ENCODE assay signal across 8 mouse cellular contexts in the genomic region with DNA sequence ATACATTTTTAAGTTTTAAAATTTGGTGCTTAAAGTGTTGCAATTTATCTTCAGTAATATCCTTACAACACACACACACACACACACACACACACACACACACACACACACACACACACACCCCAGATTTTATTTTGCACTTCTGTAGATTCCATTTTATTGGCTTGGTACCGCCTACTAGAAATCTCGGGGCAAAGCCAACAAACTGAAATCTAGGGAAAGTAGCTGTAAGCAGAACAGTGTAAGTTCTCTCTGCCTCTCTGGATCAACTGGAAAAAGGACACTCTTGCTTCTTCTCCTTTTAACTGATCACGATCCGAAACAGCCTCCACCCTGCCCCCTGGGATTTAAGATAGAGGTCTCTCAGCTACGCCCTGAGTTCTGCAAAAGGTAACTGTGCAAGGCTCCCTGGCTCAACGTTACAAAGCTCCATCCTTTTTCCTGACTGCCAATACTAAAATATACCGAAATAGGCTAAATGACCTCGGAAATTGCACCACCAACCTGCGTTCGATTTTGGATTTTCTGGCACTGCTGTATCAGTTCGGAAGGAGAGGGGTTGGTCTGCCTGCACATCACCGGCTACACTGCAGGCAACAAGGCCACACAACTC.
DNase-seq lines count a peak whose midpoint lies in the region; ATAC-seq lines count a peak whose summit lies in the region.

No protein-coding gene starts in this region.

- peak; percentile 11 for DNase-seq in layer of hippocampus, adult 9-10 months (ENCODE audit: low spot score)
- no peak for DNase-seq in layer of hippocampus, adult 9-11 months
- no peak for DNase-seq in thymus, postnatal 4 days
- no peak for DNase-seq in frontal cortex, postnatal 10 days (ENCODE audit: low spot score in 2 of 2)
- DNase-seq in thymus, postnatal 0 days (ENCODE audit: low spot score) = no peak

- peaks cover 22% of the 10 kb centered on the region for H3K27me3 ChIP-seq in forebrain, embryonic 12.5 days
- H3K27me3 ChIP-seq in hindbrain, embryonic 16.5 days (replicated peaks; ENCODE audit: control insufficient read depth, insufficient read depth, low read length) = peaks cover 2% of the 10 kb centered on the region; the same call in 1 of the 2 replicates
- H3K27me3 ChIP-seq in neural tube, embryonic 13.5 days = peaks cover 11% of the 10 kb centered on the region

- H3K9ac ChIP-seq in forebrain, embryonic 12.5 days = no peak overlapping the region
- H3K9ac ChIP-seq in hindbrain, embryonic 16.5 days (ENCODE audit: low read depth, low read length) = no peak overlapping the region
- peak overlapping the region; percentile 74; the same call in 1 of the 2 replicates for H3K9ac ChIP-seq in neural tube, embryonic 13.5 days

- no peak for ATAC-seq in forebrain, embryonic 12.5 days (ENCODE audit: low FRiP score)
- ATAC-seq in hindbrain, embryonic 16.5 days = no peak
- ATAC-seq in neural tube, embryonic 13.5 days (ENCODE audit: low read depth) = 0 out of 2 replicates have a peak, but pooled peaks have one; percentile 7

- H3K4me3 ChIP-seq in forebrain, embryonic 12.5 days (replicated peaks) = no peak overlapping the region
- H3K4me3 ChIP-seq in hindbrain, embryonic 16.5 days (ENCODE audit: low read length) = no peak overlapping the region
- H3K4me3 ChIP-seq in neural tube, embryonic 13.5 days = no peak overlapping the region

- WGBS in forebrain, embryonic 12.5 days = 35% methylated on average over 12 of the region's 12 CpGs
- WGBS in hindbrain, embryonic 16.5 days = 48% methylated on average over 12 of the region's 12 CpGs
- WGBS in neural tube, embryonic 13.5 days = 46% methylated on average over 12 of the region's 12 CpGs

- peaks cover 29% of the 10 kb centered on the region for H3K4me1 ChIP-seq in forebrain, embryonic 12.5 days
- H3K4me1 ChIP-seq in hindbrain, embryonic 16.5 days (ENCODE audit: control insufficient read depth, insufficient read depth, low read depth, low read length) = peaks cover 5% of the 10 kb centered on the region
- H3K4me1 ChIP-seq in neural tube, embryonic 13.5 days (replicated peaks) = peaks cover 22% of the 10 kb centered on the region

- peak overlapping the region; percentile 95 for H3K4me2 ChIP-seq in forebrain, embryonic 12.5 days
- peak overlapping the region; percentile 91 for H3K4me2 ChIP-seq in hindbrain, embryonic 16.5 days (ENCODE audit: low read length)
- H3K4me2 ChIP-seq in neural tube, embryonic 13.5 days = peak overlapping the region; percentile 95

- H3K27ac ChIP-seq in forebrain, embryonic 12.5 days = no peak overlapping the region
- H3K27ac ChIP-seq in hindbrain, embryonic 16.5 days (ENCODE audit: low read depth, low read length) = no peak overlapping the region
- no peak overlapping the region for H3K27ac ChIP-seq in neural tube, embryonic 13.5 days (replicated peaks)

- no peaks in the 10 kb centered on the region for H3K36me3 ChIP-seq in forebrain, embryonic 12.5 days (replicated peaks)
- no peaks in the 10 kb centered on the region for H3K36me3 ChIP-seq in hindbrain, embryonic 16.5 days (ENCODE audit: control insufficient read depth, insufficient read depth, low read length)
- no peaks in the 10 kb centered on the region for H3K36me3 ChIP-seq in neural tube, embryonic 13.5 days

- H3K9me3 ChIP-seq in forebrain, embryonic 12.5 days = no peaks in the 10 kb centered on the region
- no peaks in the 10 kb centered on the region for H3K9me3 ChIP-seq in hindbrain, embryonic 16.5 days (ENCODE audit: control insufficient read depth, low read length)
- H3K9me3 ChIP-seq in neural tube, embryonic 13.5 days = no peaks in the 10 kb centered on the region
